Mouse (Mus musculus): ENCODE data around the gene Cd274.

DNA sequence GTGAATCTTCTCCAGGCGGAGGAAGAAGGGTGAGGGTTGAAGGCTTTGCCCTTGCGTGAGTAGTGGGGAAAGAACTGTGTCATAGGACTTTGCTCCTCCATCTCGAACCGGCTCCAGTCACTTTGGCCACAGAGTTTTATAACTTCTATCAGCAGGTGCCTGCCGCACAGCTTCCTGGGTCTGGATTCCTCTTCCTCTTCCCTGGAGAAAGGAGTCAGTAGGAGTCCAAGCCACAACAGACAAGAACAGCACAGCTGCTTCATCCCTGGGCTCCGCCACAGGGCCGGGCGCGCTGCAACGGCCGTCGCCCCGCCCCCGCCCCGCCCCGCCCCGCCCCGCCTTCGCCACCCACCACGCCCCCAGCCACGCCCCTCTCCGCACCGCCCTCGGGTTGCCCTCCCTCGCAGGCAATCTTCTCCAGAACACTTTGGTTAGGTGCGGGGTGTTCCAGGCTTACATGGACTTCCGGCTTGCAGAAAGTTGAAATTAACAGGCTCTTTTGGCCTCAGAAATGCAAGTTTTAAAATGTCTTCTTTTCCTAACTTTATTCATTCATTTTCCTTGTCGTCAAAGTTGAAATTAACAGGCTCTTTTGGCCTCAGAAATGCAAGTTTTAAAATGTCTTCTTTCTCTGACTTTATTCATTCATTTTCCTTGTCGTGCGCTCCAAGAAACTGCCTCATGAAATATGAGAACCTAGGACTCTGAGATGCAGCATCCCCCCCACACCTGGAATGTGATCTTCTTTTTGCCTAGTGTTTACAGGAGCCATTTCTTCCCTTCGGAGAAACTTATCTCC, 42.0 kb upstream of the Cd274 start, which contains the start of gene Insl6:
- TF ChIP-seq POLR2A (IDR thresholded peaks at IDR 0.05; ENCODE audit: low read depth, low read length): no peak
- no peak for TF ChIP-seq CTCF (conservative IDR thresholded peaks at IDR 0.05; ENCODE audit: insufficient read depth, insufficient read length, low read depth, low read length)

All from kidney, adult 2 months (tissue).